Mouse (Mus musculus): ENCODE results near the gene Utp14b.

Utp14b gene

DNA sequence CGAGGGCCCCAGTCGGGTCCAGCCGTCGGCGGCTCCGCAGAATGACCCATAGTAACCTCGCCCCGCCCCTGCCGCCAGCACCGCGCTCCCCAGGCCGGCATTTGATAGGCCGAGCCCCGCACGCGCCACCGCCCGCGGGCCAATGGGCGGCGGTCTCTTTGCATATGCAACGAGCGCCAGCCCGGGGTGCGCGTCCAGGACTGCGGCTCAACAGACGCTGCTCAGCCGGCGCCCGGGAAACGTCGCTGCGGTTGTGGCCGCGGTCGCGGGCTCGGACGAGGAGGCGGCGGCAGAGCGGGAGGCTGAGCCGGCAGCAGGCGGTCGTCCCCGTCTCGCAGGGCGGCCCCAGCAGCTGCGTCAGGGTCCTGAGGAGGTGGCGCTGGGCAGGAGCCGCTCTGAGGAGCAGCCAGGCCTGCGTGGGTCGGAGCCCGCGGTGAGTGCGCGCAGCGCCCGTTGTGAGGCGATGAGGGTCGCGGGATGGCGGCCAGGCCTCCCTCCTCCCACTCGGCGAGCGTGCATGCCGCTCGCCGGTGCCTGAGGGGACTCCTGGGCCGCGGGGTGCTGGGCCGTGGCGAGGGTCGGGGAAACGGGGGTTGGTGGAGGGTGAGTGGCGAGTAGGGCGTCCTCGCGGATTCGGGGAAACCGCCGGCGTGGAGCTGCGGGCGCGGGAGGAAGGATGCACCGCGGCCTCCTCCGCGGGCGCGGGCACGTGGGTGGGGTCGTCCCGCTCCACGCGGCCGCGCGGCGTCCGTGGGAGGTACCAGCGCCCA is at the start of gene Utp14b, which contains the start of gene Acsl3:
TSS of gene Utp14b (plus strand) at position 368 of the 770 bp plus-strand sequence.
TSS of gene Acsl3 (plus strand) at position 155 of the 770 bp plus-strand sequence.
- peak; percentile 96 for DNase-seq

DNA sequence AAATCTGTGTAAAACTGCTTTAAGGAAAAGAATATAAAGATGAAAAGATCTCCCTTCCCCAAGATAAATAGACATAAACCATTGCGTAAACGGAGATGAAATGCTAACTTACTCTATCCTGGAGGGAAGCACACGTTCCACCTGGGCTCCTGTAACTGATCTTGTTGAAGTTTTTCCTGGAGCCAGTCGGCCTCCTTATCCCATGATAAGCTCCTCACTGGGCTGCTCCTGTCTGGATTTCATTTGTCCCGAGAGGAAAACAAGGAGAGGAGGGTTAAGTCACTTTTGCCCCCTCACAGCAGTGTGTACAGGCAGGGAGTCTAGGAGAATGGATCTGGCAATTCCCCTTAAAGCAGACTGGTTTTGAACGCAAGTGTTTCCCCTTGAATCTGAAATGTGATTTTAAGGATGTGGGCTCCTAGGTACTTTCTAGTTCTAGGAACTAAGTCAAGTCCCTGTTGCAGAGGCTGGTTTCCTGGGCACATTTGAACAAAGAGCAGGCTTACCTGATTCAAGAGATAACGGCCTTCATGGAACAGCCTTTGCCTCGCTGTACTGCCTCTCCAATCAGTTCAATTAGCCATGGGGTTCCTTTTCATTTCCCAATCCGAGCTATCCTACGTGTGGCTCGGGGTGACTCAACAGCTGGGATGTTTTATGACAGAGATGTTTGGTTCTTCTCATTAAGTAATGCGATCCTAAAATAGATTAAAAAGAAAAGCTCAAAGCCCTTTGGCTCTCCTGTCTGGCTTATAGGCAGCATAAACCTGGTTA is 48.5 kb upstream of the Utp14b start:
- DNase-seq: no peak

DNA sequence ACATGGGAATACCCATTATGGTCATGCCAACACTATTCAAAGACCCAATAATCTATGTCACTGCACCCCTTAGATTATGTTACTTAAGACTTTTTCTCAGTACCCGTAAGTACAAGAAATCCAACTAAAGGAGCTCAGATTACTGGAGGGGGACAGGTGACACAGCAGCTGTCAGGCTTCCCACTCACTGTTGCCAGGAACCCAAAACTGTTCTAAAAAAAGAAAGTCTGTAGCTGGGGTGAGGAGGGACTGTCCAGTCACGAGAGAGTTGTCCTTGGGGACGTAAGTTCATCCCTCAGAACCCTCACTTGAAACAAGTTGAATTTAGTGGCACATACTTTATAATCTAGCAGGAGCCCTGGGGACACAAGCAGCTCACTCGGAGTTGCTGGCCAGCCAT is 46.8 kb upstream of the Utp14b start:
- DNase-seq: no peak

DNA sequence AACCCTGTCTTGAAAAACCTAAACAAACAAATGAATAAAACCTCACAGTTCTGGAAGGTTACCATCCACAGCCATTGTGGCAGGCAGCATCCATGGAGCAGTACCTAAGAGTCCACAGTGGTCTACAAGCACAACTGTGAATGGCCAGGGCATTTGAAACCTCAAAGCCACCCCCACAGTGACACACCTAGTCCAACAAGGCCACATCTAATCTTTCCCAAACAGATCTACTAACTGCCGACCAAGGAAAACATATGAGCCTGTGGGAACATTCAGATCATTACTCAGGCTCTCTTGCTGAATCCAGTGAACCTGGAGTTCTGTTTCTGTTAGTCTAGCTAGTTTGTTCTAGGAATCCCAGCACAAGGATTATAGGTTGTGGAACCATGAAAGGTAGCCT is 44.9 kb upstream of the Utp14b start:
- DNase-seq: no peak

DNA sequence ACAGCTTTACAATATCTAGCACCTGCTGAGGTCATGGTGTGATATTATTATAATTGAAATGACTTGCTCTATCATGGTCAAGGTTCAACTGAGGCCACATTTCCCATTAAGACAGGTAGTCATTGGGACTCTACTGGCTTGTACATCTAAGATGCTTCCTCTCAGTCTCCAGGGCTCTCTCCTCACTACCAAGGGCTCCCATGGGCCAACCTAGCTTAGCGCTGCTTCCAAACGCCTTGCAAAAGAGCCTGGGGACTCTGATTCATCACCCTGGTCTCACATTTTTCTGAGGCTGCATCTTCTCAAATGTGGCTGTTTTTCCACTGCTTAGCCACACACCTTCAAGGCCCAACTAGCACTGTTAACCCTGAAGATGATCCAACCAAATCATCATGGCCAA is 33.5 kb upstream of the Utp14b start:
- DNase-seq: no peak

DNA sequence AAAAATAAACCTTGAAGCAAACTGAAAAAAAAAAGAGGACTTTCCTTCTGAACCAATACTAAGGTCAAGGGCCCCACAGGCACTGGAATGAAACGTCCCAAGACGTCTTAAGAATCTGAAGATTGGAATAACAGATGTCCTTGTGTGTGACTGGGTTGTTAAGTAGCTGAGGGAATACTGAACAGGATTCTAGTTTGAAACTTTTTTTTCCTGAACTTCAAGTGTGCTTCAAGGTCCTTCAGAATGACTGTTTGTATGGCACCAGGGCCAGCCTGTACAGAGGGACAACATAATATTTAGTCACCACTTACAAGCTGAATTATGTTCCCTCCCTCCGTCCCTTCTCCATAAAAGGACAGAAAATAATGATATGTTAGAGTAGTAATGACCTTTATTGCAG is 23.4 kb upstream of the Utp14b start:
- no peak for DNase-seq

DNA sequence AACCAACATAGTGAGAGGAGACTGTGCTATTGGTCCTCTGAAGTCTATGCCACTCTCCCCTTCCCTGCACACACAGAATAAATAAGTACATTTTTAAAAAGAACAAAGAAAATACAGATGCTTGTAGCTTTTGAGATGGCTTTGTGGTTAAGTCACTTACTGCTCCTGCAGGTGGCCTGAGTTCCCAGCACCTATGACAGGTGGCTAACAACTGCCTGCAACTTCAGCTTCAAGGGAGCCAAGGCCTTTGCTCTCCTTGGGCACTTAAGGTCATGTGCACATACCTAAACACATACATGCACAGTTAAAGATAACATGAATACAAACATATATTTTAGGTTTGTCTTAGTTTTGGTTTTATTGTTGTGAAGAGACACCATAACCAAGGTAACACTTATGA is 17.0 kb upstream of the Utp14b start:
- DNase-seq: no peak

DNA sequence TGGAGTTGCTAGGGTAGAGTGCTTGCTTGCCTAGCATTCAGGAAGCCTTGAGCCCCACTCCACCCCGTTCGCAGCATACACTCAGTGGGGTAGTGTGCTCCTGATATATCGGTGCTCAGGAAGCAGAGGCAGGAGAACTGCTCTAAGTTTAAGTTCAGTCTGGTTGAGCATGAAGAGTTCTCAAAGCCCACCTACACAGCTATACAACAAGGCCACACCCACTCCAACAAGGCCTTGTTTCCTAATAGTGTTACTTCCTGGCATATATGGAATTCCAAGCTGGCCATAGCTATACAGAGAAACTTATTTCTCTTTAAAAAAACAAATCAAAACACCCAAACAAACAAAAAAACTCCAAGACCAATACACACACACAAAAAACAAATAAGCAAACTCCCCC is 16.0 kb upstream of the Utp14b start:
- no peak for DNase-seq

DNA sequence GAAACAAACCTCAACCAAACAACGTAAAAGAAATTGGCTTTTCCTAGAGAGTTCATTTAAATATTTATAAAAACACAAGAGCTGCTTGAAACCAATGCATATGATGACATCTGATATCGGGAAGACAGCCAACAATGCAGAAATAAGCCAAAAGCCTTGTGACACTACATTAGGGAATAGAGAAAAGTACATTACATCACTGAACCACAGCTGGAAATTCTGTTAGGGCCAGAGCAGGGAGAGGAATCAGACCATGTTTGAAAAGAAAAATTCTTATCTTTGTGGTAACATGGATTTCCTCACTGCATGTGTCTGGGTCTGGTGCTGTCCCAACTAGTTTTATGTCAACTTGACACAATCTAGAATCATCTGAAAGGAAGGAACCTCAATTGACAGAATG is 15.6 kb upstream of the Utp14b start:
- no peak for DNase-seq

DNA sequence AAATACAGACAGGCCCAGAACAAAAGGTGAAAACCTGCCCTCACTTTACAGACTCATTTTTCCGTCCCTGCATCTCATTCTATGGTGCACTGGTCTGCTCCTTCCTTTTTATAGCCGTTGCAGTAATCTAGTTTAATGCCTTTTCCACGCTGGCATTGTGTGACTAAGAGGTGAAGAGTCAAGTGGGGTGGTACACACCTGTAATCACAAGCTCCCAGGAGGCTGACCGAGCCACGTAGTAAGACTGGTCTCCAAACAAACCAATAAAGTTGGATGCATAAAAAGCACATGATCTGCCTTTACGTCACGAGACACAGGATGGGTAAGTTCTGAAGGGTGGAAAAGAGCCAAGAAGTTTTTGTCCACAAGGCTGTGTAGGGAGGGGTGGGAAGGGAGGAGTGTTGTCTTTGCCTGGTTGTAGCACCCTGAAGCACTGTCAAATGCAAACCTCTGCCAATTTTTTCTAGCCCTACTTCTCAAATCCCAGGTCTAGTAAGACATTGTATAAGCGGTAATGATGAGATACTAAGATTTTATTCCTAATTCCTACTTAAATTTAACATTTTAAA is 10.4 kb upstream of the Utp14b start:
- DNase-seq: no peak

DNA sequence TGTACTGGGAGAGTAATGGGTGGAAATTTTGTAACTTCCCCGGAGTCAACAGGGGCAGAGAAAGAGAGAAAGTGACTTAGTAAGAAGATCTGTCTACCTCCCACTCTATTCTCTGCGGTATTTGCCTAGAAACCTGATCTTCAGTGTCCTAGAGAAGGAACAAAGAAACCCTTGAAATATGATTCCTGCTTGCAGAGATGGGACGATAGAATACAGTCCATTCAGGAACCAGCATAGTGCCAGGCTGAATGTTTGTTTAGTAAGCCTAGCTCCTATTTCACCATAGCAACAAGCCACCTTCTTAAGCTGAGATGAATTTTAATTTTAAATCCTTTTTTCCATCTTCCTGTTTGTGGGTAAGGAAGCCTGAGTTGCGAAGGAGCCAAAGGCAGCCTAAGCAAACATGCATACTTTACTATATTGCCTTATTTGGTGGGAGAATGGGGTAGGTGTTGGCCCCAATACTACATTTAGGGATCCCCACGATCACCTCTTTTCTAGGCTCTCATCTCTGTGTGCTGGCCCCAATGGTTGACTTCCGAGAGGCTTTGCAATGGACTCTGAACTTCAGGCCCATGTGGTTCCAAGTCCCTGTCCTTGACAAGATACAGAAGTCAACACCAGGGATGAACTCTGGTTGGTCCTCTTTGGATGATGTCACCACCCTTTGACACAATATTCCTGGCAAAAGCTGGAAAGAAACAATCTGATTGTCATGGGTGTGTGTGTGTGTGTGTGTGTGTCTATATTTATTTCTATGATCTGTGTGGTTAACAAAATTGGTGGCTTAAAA is 8.4 kb upstream of the Utp14b start:
- DNase-seq: no peak

DNA sequence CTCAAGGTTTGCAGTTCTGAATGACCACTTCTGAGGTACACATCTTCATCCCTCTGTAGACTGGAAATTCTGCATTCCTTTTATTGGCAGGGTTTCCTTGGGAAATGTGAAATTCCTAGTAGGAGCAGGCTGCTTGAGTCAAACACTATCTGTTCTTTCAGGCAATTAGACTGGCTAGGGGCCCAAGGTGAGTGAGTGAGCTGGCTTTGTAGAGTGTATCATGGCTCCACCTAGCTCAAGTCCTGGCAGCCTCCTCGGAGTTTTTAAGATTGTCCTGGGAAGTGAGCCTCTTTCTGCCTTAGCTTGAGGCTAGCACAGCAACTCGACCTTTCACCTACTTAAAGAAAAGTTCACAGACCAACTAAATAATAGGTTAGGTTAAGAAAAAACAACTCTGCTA is 1.4 kb upstream of the Utp14b start:
- DNase-seq: no peak

DNA sequence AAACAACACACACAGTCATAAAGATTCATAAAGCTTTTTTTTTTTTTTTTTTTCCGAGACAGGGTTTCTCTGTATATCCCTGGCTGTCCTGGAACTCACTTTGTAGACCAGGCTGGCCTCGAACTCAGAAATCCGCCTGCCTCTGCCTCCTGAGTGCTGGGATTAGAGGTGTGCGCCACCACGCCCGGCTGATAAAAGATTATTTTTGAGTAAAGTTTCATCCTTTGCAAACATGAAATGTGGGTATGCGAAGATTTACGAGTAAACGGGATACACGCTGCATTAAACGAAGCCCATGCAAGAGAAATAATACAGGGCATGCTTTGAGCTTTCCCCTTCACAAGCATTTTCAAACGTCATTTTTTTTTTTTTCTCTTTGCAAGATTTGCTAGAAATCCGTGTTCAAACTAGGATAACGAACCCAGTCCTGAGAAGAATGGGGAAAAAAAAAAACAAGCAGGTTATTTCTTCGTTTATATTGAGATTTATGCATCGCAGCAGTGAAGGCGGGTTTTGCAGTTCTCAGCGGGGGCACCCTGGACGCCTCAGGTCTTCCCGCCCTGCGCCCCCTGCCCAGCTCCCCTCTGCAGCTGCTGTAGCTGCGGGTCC is 713 bp upstream of the Utp14b start:
- no peak for DNase-seq

DNA sequence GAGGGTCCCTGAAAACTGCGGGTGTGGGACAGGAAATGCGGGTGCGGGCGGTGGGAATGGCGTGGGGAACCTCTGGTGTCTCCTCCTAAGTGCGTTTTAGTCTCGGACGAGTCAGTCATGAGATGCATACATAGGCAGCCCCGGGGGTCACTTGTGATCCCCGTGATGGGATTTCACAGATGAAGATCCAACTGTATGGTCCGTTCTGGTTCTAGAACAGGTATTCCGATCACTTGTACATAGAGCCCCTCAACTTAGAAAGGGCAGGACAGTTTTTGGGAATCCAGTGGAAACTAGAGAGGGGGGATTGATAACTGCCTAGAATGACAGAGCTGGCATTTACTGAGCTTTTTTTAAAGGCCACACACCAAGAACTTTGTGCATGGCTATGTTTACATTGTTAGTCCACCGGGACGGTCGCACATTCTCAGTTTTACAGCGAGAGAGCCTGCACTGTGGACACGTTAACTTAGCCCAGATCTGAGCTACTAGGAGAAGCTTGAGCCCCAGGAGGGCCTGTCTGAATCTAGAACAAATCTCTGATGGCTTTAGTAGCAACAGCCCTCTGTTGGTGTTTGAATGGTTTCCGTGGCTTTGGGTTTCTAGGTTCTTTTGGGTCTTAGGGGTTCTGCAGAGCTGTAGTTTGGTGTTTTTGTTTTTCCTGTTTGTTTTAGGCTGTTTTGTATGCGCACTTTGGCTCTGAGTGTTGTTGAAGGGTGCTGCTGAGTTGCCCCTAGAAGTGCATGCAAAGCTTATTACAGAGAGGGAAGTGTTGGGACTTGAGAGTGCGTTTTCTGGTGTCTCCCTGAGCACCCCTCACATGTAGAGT is 817 bp downstream of the Utp14b start:
- DNase-seq: no peak

DNA sequence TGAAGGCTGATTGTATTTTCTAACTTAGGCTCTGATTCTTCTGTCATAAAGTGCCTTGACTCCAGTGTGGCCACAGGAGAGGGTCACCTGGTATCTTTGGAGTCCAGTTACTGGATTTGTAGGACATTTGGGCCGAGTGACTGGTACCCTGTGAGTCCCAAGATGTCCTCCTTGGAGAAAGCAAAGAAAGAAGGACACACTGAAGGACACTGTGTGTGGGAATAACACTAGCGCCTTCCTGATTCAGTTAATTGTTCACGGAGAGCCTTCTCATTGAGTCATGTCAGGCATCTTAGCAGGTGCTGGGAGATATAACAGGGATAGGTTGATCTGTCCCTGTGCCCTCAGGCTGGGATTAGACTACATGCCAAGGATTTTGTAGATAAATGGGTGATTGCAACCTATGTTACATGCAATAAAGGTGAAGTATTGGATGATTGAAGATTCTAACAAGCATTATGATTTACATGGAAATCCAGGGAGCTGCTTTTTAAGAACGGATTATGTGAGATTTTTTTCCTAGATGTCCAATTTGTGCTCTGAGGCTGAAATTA is 1.5 kb downstream of the Utp14b start:
- DNase-seq: no peak

DNA sequence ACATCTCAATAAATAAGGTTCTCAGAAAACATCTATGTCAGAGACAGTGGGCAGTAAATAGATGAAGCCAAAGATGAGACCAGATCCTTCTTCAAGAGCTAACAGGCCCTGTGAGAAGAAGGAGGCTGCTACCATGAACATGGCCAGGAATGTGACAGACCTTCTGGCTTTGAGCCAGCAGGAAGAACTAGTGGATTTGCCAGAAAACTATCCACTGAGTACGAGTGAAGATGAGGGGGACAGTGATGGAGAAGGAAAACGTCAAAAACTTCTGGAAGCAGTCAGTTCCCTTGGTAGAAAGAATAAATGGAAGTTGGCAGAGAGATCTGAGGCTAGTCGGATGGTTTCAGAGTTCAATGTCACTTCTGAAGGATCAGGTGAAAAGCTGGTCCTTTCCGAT is 6.5 kb downstream of the Utp14b start:
- DNase-seq: no peak

DNA sequence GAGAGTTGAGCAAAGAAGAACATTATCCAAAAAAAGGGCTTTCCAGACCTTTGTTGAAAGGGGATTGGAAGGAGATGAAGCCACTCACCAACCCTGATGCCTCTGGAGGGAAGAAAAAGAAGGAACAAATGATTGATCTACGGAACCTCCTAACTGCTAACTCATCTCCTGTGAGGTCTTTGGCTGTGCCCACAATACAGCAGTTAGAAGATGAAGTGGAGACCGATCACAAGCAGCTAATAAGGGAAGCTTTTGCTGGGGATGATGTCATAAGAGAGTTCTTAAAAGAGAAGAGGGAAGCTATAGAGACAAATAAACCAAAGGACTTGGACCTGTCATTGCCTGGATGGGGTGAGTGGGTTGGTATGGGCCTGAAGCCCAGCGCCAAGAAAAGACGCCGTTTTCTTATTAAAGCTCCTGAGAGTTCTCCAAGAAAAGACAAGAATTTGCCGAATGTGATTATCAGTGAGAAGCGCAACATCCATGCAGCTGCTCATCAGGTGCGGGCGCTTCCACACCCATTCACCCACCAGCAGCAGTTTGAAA is 8.2 kb downstream of the Utp14b start:
- no peak for DNase-seq

DNA sequence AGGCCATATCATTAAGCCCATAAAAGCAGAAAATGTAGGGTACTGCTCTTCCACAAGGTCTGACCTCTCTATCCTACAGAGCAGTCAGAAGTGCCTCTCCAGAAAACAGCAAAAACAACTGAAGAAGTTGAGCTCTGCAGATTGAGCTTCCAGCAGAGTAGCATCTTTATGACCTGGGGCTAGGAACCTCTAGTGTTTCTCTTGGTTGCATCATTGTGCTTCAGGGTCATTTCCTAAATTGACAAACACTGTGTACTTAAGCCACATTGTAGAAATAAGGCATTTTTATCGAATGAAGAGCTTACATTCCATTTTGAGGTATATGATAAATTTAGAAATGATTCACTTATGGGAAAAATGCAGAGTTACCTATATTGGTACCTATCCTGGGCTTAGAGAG is 8.7 kb downstream of the Utp14b start:
- no peak for DNase-seq

DNA sequence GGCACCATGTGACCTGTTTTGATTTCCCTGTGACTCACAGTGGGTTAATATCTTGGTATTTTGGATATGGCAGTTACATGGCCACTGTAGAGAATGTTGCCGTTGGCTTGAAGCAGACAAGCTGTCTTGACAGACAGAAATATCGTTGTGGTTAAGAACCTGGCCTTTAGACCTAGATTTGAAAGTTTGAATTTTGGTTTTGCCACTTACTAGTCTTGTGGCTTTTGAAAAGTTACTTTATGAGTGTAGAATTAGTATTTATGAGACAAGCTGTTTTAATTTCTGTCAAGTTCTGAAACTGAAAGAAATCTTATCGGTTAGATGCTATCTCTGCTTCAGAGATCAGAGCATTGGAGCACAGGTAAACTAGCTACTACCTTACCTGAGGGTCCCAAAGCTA is 24.5 kb downstream of the Utp14b start:
- DNase-seq: no peak

DNA sequence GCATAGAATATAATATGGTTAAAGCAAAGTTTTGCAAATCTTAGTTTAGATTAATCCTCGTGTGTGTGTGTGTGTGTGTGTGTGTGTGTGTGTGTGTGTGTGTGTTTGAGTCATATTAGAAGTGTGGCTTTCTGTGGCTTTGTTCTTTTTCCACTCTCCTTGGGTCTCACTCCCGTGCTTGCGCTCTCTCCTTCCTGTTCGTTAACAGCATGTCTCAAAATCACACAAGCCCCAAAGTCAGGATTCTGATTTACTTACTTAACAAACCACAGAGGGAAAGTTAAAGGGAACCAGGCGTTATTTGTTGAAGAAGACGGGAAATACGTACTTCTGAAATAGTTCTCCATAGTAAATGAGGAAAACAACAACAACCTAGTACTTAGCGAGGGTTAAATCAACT is 26.3 kb downstream of the Utp14b start:
- DNase-seq: no peak

DNA sequence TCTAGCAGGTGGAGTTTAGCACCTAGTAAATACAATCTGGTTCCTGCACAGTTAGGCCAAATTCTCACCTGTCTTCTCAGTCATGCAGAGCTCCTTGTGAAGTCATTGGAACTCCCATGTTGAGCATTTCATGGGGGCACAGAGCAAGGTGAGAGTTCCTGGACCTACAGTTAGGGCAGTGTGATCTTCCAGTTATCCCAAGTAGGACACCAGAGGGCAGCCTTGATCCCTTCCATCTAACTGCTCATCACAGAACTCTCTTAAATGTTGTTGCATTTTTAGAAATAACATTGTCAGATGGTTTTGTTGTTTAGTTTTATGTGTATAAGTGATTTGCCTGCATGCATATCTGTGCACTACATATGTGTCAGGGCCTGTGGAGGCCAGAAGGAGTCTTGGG is 29.0 kb downstream of the Utp14b start:
- DNase-seq: no peak
